Mouse (Mus musculus) lung, embryonic 16.5 days (tissue): Measurements from ENCODE around the gene Cabp1. TPM values are rescaled to one million over a fixed set of nuclear protein-coding genes. Genes with fewer than 3 reads are reported as not detected.

Experiments used
- ATAC-seq: fragments of 200-750 bp; cut with Nextera tagmentation; 2 replicates; pipeline ENCODE4 v1.8.0; 2017; ENCODE audit warnings: low read depth, mild to moderate bottlenecking, moderate library complexity
- H3K27ac ChIP-seq: fragments of 300-500 bp; sonication (generic); 2 replicates; pipeline ENCODE4 v1.5.1; 2014; ENCODE audit warnings: mild to moderate bottlenecking, control low read depth, low read length
- H3K27me3 ChIP-seq: fragments of 300-500 bp; sonication (generic); 2 replicates; pipeline ENCODE4 v1.6.1; 2014; ENCODE audit warnings: low read depth, low read length, mixed read lengths; ENCODE audit not compliant: control insufficient read depth, insufficient read depth
- H3K36me3 ChIP-seq: fragments of 300-500 bp; sonication (generic); 2 replicates; pipeline ENCODE4 v1.6.1; 2014; ENCODE audit warnings: low read length; ENCODE audit not compliant: control insufficient read depth, insufficient read depth
- H3K4me1 ChIP-seq: fragments of 300-500 bp; sonication (generic); replicated peaks from 2 replicates; pipeline ENCODE4 v1.6.1; 2014; ENCODE audit warnings: low read length, mixed read lengths; ENCODE audit not compliant: control insufficient read depth, insufficient read depth
- H3K4me2 ChIP-seq: fragments of 300-500 bp; sonication (generic); 2 replicates; pipeline ENCODE4 v1.6.1; 2014; ENCODE audit warnings: low read depth, low read length, control low read depth
- H3K4me3 ChIP-seq: fragments of 300-500 bp; sonication (generic); 2 replicates; pipeline ENCODE4 v1.5.1; 2014; ENCODE audit warnings: mild to moderate bottlenecking, low read length, control low read depth
- H3K9ac ChIP-seq: fragments of 300-500 bp; sonication (generic); 2 replicates; pipeline ENCODE4 v1.6.1; 2014; ENCODE audit warnings: low read length, control low read depth
- H3K9me3 ChIP-seq: fragments of 300-500 bp; sonication (generic); 2 replicates; pipeline ENCODE4 v1.6.1; 2016; ENCODE audit warnings: low read length; ENCODE audit not compliant: control insufficient read depth
- WGBS: fragments of 180-500 bp; shearing (Covaris S2); extraction: QIAGEN DNeasy Blood & Tissue Kit; methylation state at CpG from one replicate; pipeline ENCODE4 v1.1.7; 2014; 5-methylcytosine and 5-hydroxymethylcytosine counted together
- polyA plus RNA-seq: library from polyadenylated mRNA; unstranded; fragments of >200 nt; fragmentation: Nextera tagmentation; extraction: Ambion mirVana; gene quantifications from 2 replicates; pipeline ENCODE4 v1.2.1, GENCODE M21; 2015

Cabp1 gene
- polyA plus RNA-seq, 1 experiment from 2014 or later: 1.3 TPM

GRCm38 (mm10) chr5:115194626-115195221, 543 bp upstream of the Cabp1 start:
- 4% methylated on average over 12 of the region's 12 CpGs for WGBS
- Histone ChIP-seq H3K4me2 (peak overlapping the region; percentile 100), H3K36me3 (no peaks in the 10 kb centered on the region), H3K9ac (peak overlapping the region; percentile 49; the same call in 1 of the 2 replicates), H3K27ac (no peak overlapping the region), H3K27me3 (peaks cover 50% of the 10 kb centered on the region), H3K4me3 (peak overlapping the region; percentile 62), H3K9me3 (no peaks in the 10 kb centered on the region), H3K4me1 (peaks cover 17% of the 10 kb centered on the region)
- ATAC-seq: 0 out of 2 replicates have a peak, but pooled peaks have one; percentile 4

- Histone ChIP-seq H3K4me3 (peak overlapping the region; percentile 62), H3K4me2 (peak overlapping the region; percentile 100), H3K27me3 (peaks cover 52% of the 10 kb centered on the region), H3K9me3 (no peaks in the 10 kb centered on the region), H3K27ac (no peak overlapping the region), H3K9ac (peak overlapping the region; percentile 49), H3K4me1 (peaks cover 17% of the 10 kb centered on the region), H3K36me3 (no peaks in the 10 kb centered on the region)
- peak; percentile 45; the same call in 1 of the 2 replicates for ATAC-seq
- WGBS: 2% methylated on average over 30 of the region's 34 CpGs
Observed at GRCm38 (mm10) chr5:115193226-115193625, 955 bp downstream of the Cabp1 start.

- ATAC-seq: no peak
- Histone ChIP-seq H3K27me3 (peaks cover 52% of the 10 kb centered on the region), H3K4me2 (peak overlapping the region; percentile 100), H3K27ac (no peak overlapping the region), H3K9me3 (no peaks in the 10 kb centered on the region), H3K4me3 (peak overlapping the region; percentile 62), H3K36me3 (no peaks in the 10 kb centered on the region), H3K9ac (no peak overlapping the region), H3K4me1 (peaks cover 17% of the 10 kb centered on the region)
- WGBS: 15% methylated on average over 7 of the region's 7 CpGs
Observed at GRCm38 (mm10) chr5:115192828-115193195, 1.4 kb downstream of the Cabp1 start.

GRCm38 (mm10) chr5:115191880-115192827, 2.0 kb downstream of the Cabp1 start:
- H3K27ac ChIP-seq: no peak overlapping the region
- H3K9ac ChIP-seq: no peak overlapping the region
- no peak for ATAC-seq
- peaks cover 17% of the 10 kb centered on the region for H3K4me1 ChIP-seq
- H3K4me2 ChIP-seq: no peak overlapping the region
- H3K27me3 ChIP-seq: peaks cover 52% of the 10 kb centered on the region
- no peak overlapping the region for H3K4me3 ChIP-seq
- WGBS: 11% methylated on average over 29 of the region's 29 CpGs
- H3K9me3 ChIP-seq: no peaks in the 10 kb centered on the region
- H3K36me3 ChIP-seq: no peaks in the 10 kb centered on the region

- no peak overlapping the region for H3K4me2 ChIP-seq
- 67% methylated on average over 12 of the region's 12 CpGs for WGBS
- peaks cover 49% of the 10 kb centered on the region for H3K27me3 ChIP-seq
- H3K27ac ChIP-seq: no peak overlapping the region
- no peaks in the 10 kb centered on the region for H3K9me3 ChIP-seq
- no peak overlapping the region for H3K9ac ChIP-seq
- no peak for ATAC-seq
- H3K36me3 ChIP-seq: no peaks in the 10 kb centered on the region
- no peak overlapping the region for H3K4me3 ChIP-seq
- H3K4me1 ChIP-seq: peaks cover 21% of the 10 kb centered on the region
Observed at GRCm38 (mm10) chr5:115190081-115190480, 4.1 kb downstream of the Cabp1 start.

- no peak for ATAC-seq
- H3K9me3 ChIP-seq: no peaks in the 10 kb centered on the region
- H3K4me2 ChIP-seq: no peak overlapping the region
- H3K27ac ChIP-seq: no peak overlapping the region
- H3K4me3 ChIP-seq: no peak overlapping the region
- no peaks in the 10 kb centered on the region for H3K36me3 ChIP-seq
- peaks cover 39% of the 10 kb centered on the region for H3K27me3 ChIP-seq
- H3K9ac ChIP-seq: no peak overlapping the region
- WGBS: 44% methylated on average over 5 of the region's 5 CpGs
- H3K4me1 ChIP-seq: peaks cover 19% of the 10 kb centered on the region
Observed at GRCm38 (mm10) chr5:115188824-115189223, 5.4 kb downstream of the Cabp1 start.

- Histone ChIP-seq H3K9me3 (no peaks in the 10 kb centered on the region), H3K36me3 (no peaks in the 10 kb centered on the region), H3K27me3 (peaks cover 26% of the 10 kb centered on the region), H3K4me3 (no peak overlapping the region; the same call in 1 of the 2 replicates), H3K4me2 (peak overlapping the region; percentile 46), H3K9ac (no peak overlapping the region), H3K27ac (peak overlapping the region; percentile 60), H3K4me1 (peaks cover 11% of the 10 kb centered on the region)
- WGBS: 20% methylated on average over 26 of the region's 26 CpGs
- ATAC-seq: peak; percentile 87
Observed at GRCm38 (mm10) chr5:115187188-115188131, 6.7 kb downstream of the Cabp1 start.

- peak; percentile 34 for ATAC-seq
Observed at GRCm38 (mm10) chr5:115186371-115187073, 7.7 kb downstream of the Cabp1 start.

More at GRCm38 (mm10) chr5:115186371-115187073, 7.7 kb downstream of the Cabp1 start:
- Histone ChIP-seq H3K4me3 (no peak overlapping the region; the same call in 1 of the 2 replicates), H3K9ac (peak overlapping the region; percentile 31; the same call in 1 of the 2 replicates), H3K36me3 (no peaks in the 10 kb centered on the region), H3K4me2 (peak overlapping the region; percentile 46), H3K27ac (peak overlapping the region; percentile 18; the same call in 1 of the 2 replicates), H3K4me1 (peaks cover 13% of the 10 kb centered on the region), H3K9me3 (no peaks in the 10 kb centered on the region), H3K27me3 (peaks cover 16% of the 10 kb centered on the region)
- WGBS: 30% methylated on average over 17 of the region's 17 CpGs
